Mouse (Mus musculus) liver, embryonic 14.5 days (tissue): ENCODE data around the gene Tada3. TPM values are rescaled to one million over a fixed set of nuclear protein-coding genes. Genes with fewer than 3 reads are reported as not detected.

Experiments
- ATAC-seq: fragments of 200-750 bp; cut with Nextera tagmentation; 2 replicates; pipeline ENCODE4 v1.8.0; 2017; ENCODE audit warnings: moderate number of reproducible peaks, mild to moderate bottlenecking, moderate library complexity; ENCODE audit not compliant: insufficient read depth
- DNase-seq, 3 experiments: peaks; one replicate each; pipeline ENCODE4 v3.0.0-alpha.2; 2012 to 2013; ENCODE audit warnings: low read depth in 3 of 3, low spot score in 3 of 3
- H3K27ac ChIP-seq: fragments of 300-500 bp; sonication (generic); 2 replicates; pipeline ENCODE4 v1.5.1; 2014; ENCODE audit warnings: moderate library complexity, mild to moderate bottlenecking, control low read depth, inconsistent platforms
- H3K27me3 ChIP-seq: fragments of 300-500 bp; sonication (generic); 2 replicates; pipeline ENCODE4 v1.6.1; 2014; ENCODE audit warnings: mild to moderate bottlenecking, low read length, moderate library complexity; ENCODE audit not compliant: control insufficient read depth, insufficient read depth
- H3K36me3 ChIP-seq: fragments of 300-500 bp; sonication (generic); replicated peaks from 2 replicates; pipeline ENCODE4 v1.6.1; 2014; ENCODE audit warnings: low read depth; ENCODE audit not compliant: control insufficient read depth, insufficient read depth
- H3K4me1 ChIP-seq, 2 experiments: fragments of 200-500 bp in 1 of 2; fragments of 300-500 bp in 1 of 2; sonication (generic) in 1 of 2; replicated peaks; 2 replicates each; pipeline ENCODE4 v1.6.1; 2012 to 2014; ENCODE audit warnings: antibody characterized with exemption in 1 of 2, inconsistent platforms in 1 of 2, low read length in 1 of 2; ENCODE audit not compliant: control insufficient read depth in 2 of 2, insufficient read depth in 2 of 2
- H3K4me2 ChIP-seq: fragments of 300-500 bp; sonication (generic); 2 replicates; pipeline ENCODE4 v1.6.1; 2014; ENCODE audit warnings: low read depth, mild to moderate bottlenecking, control low read depth, moderate library complexity
- H3K4me3 ChIP-seq, 2 experiments: fragments of 200-500 bp in 1 of 2; fragments of 300-500 bp in 1 of 2; sonication (generic) in 1 of 2; 2 replicates each; pipeline ENCODE4 v1.5.1; 2012 to 2014; ENCODE audit warnings: low read depth in 2 of 2, low read length in 2 of 2, mild to moderate bottlenecking in 2 of 2, control low read depth in 1 of 2, inconsistent platforms in 1 of 2, moderate library complexity in 1 of 2; ENCODE audit not compliant: insufficient read depth in 1 of 2
- H3K9ac ChIP-seq: fragments of 300-500 bp; sonication (generic); replicated peaks from 2 replicates; pipeline ENCODE4 v1.6.1; 2014; ENCODE audit warnings: mild to moderate bottlenecking, control low read depth, moderate library complexity
- H3K9me3 ChIP-seq: fragments of 300-500 bp; sonication (generic); 2 replicates; pipeline ENCODE4 v1.6.1; 2016; ENCODE audit warnings: low read length, mixed read lengths; ENCODE audit not compliant: control insufficient read depth
- CTCF ChIP-seq: IDR thresholded peaks from 2 replicates; pipeline ENCODE4 v1.5.1; 2016; ENCODE audit warnings: antibody characterized with exemption, low read depth, control low read depth
- EP300 ChIP-seq: IDR thresholded peaks from 2 replicates; pipeline ENCODE4 v1.6.1; 2016; ENCODE audit warnings: antibody characterized with exemption, low read depth
- WGBS: fragments of 180-500 bp; shearing (Covaris S2); extraction: QIAGEN DNeasy Blood & Tissue Kit; methylation state at CpG from one replicate; pipeline ENCODE4 v1.1.7; 2014; ENCODE audit not compliant: insufficient replicate concordance; 5-methylcytosine and 5-hydroxymethylcytosine counted together
- polyA plus RNA-seq, 2 experiments: library from polyadenylated mRNA; depleted of rRNA in 1 of 2; stranded (reverse) in 1 of 2; unstranded in 1 of 2; fragments of >200 nt; fragmentation: Nextera tagmentation in 1 of 2; extraction: Ambion mirVana in 1 of 2; gene quantifications; 2 replicates each; pipeline versions ENCODE4 v1.2.1 to v1.2.3; 2012 to 2014

Gene Tada3
- polyA plus RNA-seq (2012; rRNA removed) (10.3 and 15.1 TPM in 2 replicates), polyA plus RNA-seq (2014; fragmentation: Nextera tagmentation; extraction: Ambion mirVana) (15.6 and 18.7 TPM in 2 replicates)

DNA sequence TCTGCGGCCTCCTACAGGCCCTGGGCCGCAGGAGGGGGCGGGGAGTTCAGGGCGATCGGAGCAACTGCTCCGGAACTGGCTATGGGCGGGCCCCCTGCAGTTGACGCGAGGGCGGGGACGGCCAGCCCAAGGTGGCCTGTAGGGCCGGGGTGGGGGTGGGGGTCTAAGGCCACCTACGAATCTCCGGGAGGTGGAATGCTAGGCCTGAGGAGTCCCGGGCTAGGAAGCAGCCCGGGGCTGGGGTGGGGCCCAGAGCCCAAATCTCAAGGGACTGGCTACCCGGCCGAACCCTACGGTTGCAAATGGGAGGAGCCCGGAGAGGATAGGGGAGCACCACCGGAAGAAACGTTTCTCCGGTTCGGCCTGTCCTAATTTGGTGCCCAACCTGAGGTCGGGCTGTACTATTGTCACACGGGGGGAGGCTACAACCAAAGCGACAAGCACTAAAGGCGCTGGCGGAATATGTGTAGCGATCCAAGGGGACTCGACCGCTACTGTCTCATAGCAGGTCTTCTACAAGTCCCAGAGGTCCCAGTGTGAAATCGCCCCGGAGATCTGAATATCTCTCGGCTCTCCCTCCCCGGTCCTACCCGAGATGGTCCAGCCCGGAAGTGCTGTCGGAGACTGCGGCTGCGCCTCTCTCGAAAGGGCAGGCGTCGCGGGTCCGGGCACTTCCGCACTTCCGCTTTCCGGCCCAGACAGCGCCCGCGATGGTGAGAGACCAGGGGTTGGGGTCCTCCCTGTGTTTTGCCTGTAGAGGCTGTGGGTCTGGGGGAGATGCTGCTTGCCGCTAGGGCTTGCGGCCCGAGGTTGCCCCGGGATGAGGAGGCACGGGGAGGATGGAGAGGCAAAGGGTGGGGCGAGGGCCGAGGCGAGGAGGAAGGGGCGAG lies at the start of gene Tada3, which contains the start of gene Arpc4:
Tada3 (minus strand) TSS at position 388 of the 890 bp plus-strand sequence.
Arpc4 (plus strand) TSS at position 620 of the 890 bp plus-strand sequence.
- H3K4me1 ChIP-seq, result peaks cover 29 to 30% of the 10 kb centered on the region in 2 experiments
- peaks cover 34% of the 10 kb centered on the region for H3K36me3 ChIP-seq
- ATAC-seq (peak; percentile 91), DNase-seq (peak; percentile 86 to 88 (median 87))
- H3K27ac ChIP-seq, result peak within 1 kb of the TSS; percentile 89
- H3K4me3 ChIP-seq, result peak within 1 kb of the TSS; percentile 91 to 100
- TF ChIP-seq EP300, result peak; percentile 46; the same call in 1 of the 2 replicates
- peak; percentile 52 for TF ChIP-seq CTCF
- no peaks in the 10 kb centered on the region for H3K9me3 ChIP-seq
- no peaks in the 10 kb centered on the region for H3K27me3 ChIP-seq
- peak within 1 kb of the TSS; percentile 99 for H3K9ac ChIP-seq
- WGBS, result under 1% methylated on average over 61 of the region's 61 CpGs
- H3K4me2 ChIP-seq, result peak within 1 kb of the TSS; percentile 98

- Histone ChIP-seq H3K9ac (no peak overlapping the region), H3K27me3 (no peaks in the 10 kb centered on the region), H3K4me1 (no peaks in the 10 kb centered on the region), H3K9me3 (no peaks in the 10 kb centered on the region), H3K36me3 (no peaks in the 10 kb centered on the region), H3K4me3 (no peak overlapping the region), H3K4me2 (no peak overlapping the region), H3K27ac (no peak overlapping the region)
- ATAC-seq (no peak), DNase-seq (peak in 2 of 3 experiments; percentile 26 to 34)
- 58% methylated on average over 3 of the region's 3 CpGs for WGBS
- TF ChIP-seq EP300, result no peak
- peak; percentile 86 for TF ChIP-seq CTCF
These were observed 49.7 kb upstream of the Tada3 start for GRCm38 (mm10) chr6:113427397-113427796.

GRCm38 (mm10) chr6:113426696-113427095 lies 49.0 kb upstream of the Tada3 start:
- DNase-seq (no peak), ATAC-seq (no peak)
- H3K27me3 ChIP-seq, result no peaks in the 10 kb centered on the region
- TF ChIP-seq EP300 (no peak), CTCF (no peak)
- no peaks in the 10 kb centered on the region for H3K4me1 ChIP-seq
- WGBS, result 79% methylated on average over 4 of the region's 4 CpGs
- no peak overlapping the region for H3K9ac ChIP-seq
- no peaks in the 10 kb centered on the region for H3K9me3 ChIP-seq
- H3K4me2 ChIP-seq, result no peak overlapping the region
- H3K27ac ChIP-seq, result no peak overlapping the region
- H3K4me3 ChIP-seq, result no peak overlapping the region
- H3K36me3 ChIP-seq, result no peaks in the 10 kb centered on the region

- Histone ChIP-seq H3K27me3 (no peaks in the 10 kb centered on the region), H3K36me3 (no peaks in the 10 kb centered on the region), H3K27ac (no peak overlapping the region), H3K4me1 (peaks cover 4% of the 10 kb centered on the region in 2 experiments; a peak in 2 of 4 replicates), H3K4me2 (no peak overlapping the region), H3K4me3 (no peak overlapping the region), H3K9me3 (no peaks in the 10 kb centered on the region), H3K9ac (no peak overlapping the region)
- DNase-seq (no peak), ATAC-seq (no peak)
- TF ChIP-seq EP300, result no peak
- no peak for TF ChIP-seq CTCF
- WGBS, result 67% methylated on average over 7 of the region's 7 CpGs
These were observed 46.5 kb upstream of the Tada3 start for GRCm38 (mm10) chr6:113424187-113424586.

GRCm38 (mm10) chr6:113423000-113423399 lies 45.3 kb upstream of the Tada3 start:
- no peak for ATAC-seq
- Histone ChIP-seq H3K27me3 (no peaks in the 10 kb centered on the region), H3K4me1 (peaks cover 4 to 9% of the 10 kb centered on the region in 2 experiments; a peak in 3 of 4 replicates), H3K36me3 (no peaks in the 10 kb centered on the region), H3K27ac (no peak overlapping the region), H3K9me3 (no peaks in the 10 kb centered on the region), H3K4me3 (no peak overlapping the region), H3K4me2 (no peak overlapping the region), H3K9ac (no peak overlapping the region)
- TF ChIP-seq EP300, result no peak
- no peak for TF ChIP-seq CTCF
- WGBS, result 23% methylated on average over 4 of the region's 4 CpGs
- DNase-seq, result no peak
